Mouse (Mus musculus) neural tube, embryonic 14.5 days (tissue): ENCODE data around the gene Col26a1. TPM values are rescaled to one million over a fixed set of nuclear protein-coding genes. Genes with fewer than 3 reads are reported as not detected.

Experiments used
- ATAC-seq: fragments of 200-750 bp; cut with Nextera tagmentation; 2 replicates; pipeline ENCODE4 v1.8.0; 2017; ENCODE audit warnings: low read depth, mild to moderate bottlenecking, moderate TSS enrichment, moderate library complexity
- H3K27ac ChIP-seq: fragments of 300-500 bp; sonication (generic); 2 replicates; pipeline ENCODE4 v1.5.1; 2014; ENCODE audit warnings: low read depth, mild to moderate bottlenecking, control low read depth, low read length, moderate library complexity, mixed read lengths
- H3K27me3 ChIP-seq: fragments of 300-500 bp; sonication (generic); 2 replicates; pipeline ENCODE4 v1.6.1; 2014; ENCODE audit warnings: low read length; ENCODE audit not compliant: control insufficient read depth, insufficient read depth
- H3K36me3 ChIP-seq: fragments of 300-500 bp; sonication (generic); 2 replicates; pipeline ENCODE4 v1.6.1; 2014; ENCODE audit warnings: low read length, mixed read lengths; ENCODE audit not compliant: control insufficient read depth, insufficient read depth
- H3K4me1 ChIP-seq: fragments of 300-500 bp; sonication (generic); 2 replicates; pipeline ENCODE4 v1.6.1; 2014; ENCODE audit warnings: low read length; ENCODE audit not compliant: control insufficient read depth, insufficient read depth
- H3K4me2 ChIP-seq: fragments of 300-500 bp; sonication (generic); 2 replicates; pipeline ENCODE4 v1.6.1; 2014; ENCODE audit warnings: mild to moderate bottlenecking, low read depth, low read length, control low read depth
- H3K4me3 ChIP-seq: fragments of 300-500 bp; sonication (generic); 2 replicates; pipeline ENCODE4 v1.5.1; 2014; ENCODE audit warnings: low read depth, low read length, control low read depth, mixed read lengths
- H3K9ac ChIP-seq: fragments of 300-500 bp; sonication (generic); replicated peaks from 2 replicates; pipeline ENCODE4 v1.6.1; 2014; ENCODE audit warnings: low read depth, mild to moderate bottlenecking, control low read depth, low read length, mixed read lengths
- H3K9me3 ChIP-seq: fragments of 300-500 bp; sonication (generic); 2 replicates; pipeline ENCODE4 v1.6.1; 2016; ENCODE audit warnings: low read length; ENCODE audit not compliant: control insufficient read depth
- WGBS: fragments of 180-500 bp; shearing (Covaris S2); extraction: QIAGEN DNeasy Blood & Tissue Kit; methylation state at CpG from one replicate; pipeline ENCODE4 v1.1.7; 2014; 5-methylcytosine and 5-hydroxymethylcytosine counted together
- polyA plus RNA-seq: library from polyadenylated mRNA; unstranded; fragments of >200 nt; fragmentation: Nextera tagmentation; extraction: Ambion mirVana; gene quantifications from 2 replicates; pipeline ENCODE4 v1.2.1, GENCODE M21; 2014

Gene Col26a1
- polyA plus RNA-seq, 1 experiment from 2014 or later, result 12.6 TPM

GRCm38 (mm10) chr5:136716696-136717572 lies 166.1 kb downstream of the Col26a1 start:
- no peak overlapping the region for H3K4me3 ChIP-seq
- H3K4me1 ChIP-seq, result peaks cover 9% of the 10 kb centered on the region; the same call in 1 of the 2 replicates
- peak overlapping the region; percentile 55 for H3K27ac ChIP-seq
- ATAC-seq, result peak; percentile 58
- H3K4me2 ChIP-seq, result no peak overlapping the region
- WGBS, result 31% methylated on average over 10 of the region's 10 CpGs
- no peaks in the 10 kb centered on the region for H3K9me3 ChIP-seq
- H3K9ac ChIP-seq, result no peak overlapping the region
- no peaks in the 10 kb centered on the region for H3K36me3 ChIP-seq
- no peaks in the 10 kb centered on the region for H3K27me3 ChIP-seq

DNA sequence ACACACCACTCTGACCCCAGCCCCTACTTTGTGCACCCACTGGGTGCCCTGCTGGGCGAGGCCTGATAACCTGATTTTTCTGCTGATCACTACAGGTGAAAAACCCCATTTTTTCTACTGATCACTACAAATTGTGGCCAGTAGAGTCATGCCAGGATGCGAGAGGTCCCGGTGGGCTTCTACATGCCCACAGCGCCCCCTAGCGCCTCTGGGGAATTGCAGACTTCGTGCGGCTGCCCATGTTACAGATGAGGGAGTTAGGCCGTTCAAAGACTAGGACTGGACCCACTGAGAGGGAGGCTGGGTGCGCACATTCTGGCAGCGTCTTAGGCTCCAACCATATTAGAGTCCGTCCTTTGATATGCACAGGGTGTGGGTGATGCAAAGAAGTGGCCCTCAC lies 168.1 kb downstream of the Col26a1 start:
- no peak overlapping the region for H3K4me3 ChIP-seq
- 26% methylated on average over 11 of the region's 11 CpGs for WGBS
- H3K4me2 ChIP-seq, result no peak overlapping the region
- H3K27me3 ChIP-seq, result no peaks in the 10 kb centered on the region
- H3K9me3 ChIP-seq, result no peaks in the 10 kb centered on the region
- no peak for ATAC-seq
- no peak overlapping the region for H3K9ac ChIP-seq
- H3K36me3 ChIP-seq, result no peaks in the 10 kb centered on the region
- peaks cover 9% of the 10 kb centered on the region; the same call in 1 of the 2 replicates for H3K4me1 ChIP-seq
- H3K27ac ChIP-seq, result no peak overlapping the region

DNA sequence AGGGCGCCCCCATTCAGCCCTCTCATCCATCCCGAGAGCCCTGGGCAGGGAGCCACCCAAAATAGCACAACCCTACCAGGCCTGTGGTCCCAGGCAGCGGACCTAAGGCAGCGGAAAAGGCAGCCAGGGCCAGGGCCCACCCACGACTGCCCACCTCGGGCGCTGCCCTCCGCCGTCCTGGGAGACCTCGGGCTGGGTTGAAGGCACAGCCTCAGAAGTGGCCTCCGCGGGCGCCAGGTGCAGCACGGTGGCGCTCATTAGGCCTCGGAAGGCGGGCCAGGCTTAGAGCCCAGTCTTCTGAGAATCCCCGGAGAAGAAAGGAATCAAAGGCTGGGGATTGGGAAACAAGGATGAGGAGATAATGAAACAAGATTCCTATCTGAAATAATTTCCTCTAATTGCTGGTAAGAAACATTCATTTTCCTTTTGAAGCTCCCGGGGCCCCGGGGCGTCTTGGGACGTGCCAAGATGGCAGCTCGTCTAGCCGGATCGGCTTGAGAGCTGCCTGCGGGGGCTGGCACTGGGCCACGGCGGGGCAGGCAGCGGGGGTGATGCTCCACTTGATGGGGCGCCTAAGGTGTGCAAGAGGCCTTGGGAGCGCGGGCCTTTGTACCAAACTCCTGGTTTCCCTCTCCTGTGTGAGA lies 168.7 kb downstream of the Col26a1 start:
- Histone ChIP-seq H3K36me3 (no peaks in the 10 kb centered on the region), H3K9me3 (no peaks in the 10 kb centered on the region), H3K4me3 (no peak overlapping the region), H3K4me2 (no peak overlapping the region; the same call in 1 of the 2 replicates), H3K27ac (no peak overlapping the region), H3K9ac (no peak overlapping the region), H3K4me1 (peaks cover 9% of the 10 kb centered on the region; the same call in 1 of the 2 replicates), H3K27me3 (no peaks in the 10 kb centered on the region)
- no peak for ATAC-seq
- WGBS, result 29% methylated on average over 32 of the region's 32 CpGs

GRCm38 (mm10) chr5:136710742-136711141 lies 172.3 kb downstream of the Col26a1 start:
- Histone ChIP-seq H3K9me3 (no peaks in the 10 kb centered on the region), H3K27me3 (no peaks in the 10 kb centered on the region), H3K27ac (no peak overlapping the region), H3K4me2 (no peak overlapping the region), H3K4me1 (peaks cover 5% of the 10 kb centered on the region; the same call in 1 of the 2 replicates), H3K4me3 (no peak overlapping the region), H3K36me3 (no peaks in the 10 kb centered on the region), H3K9ac (no peak overlapping the region)
- 41% methylated on average over 4 of the region's 4 CpGs for WGBS
- no peak for ATAC-seq

- Histone ChIP-seq H3K9ac (no peak overlapping the region), H3K9me3 (no peaks in the 10 kb centered on the region), H3K27ac (no peak overlapping the region), H3K27me3 (no peaks in the 10 kb centered on the region), H3K4me3 (no peak overlapping the region), H3K4me2 (no peak overlapping the region), H3K4me1 (no peaks in the 10 kb centered on the region), H3K36me3 (no peaks in the 10 kb centered on the region)
- WGBS, result 75% methylated on average over 12 of the region's 12 CpGs
- ATAC-seq, result no peak
Observed at GRCm38 (mm10) chr5:136708116-136708515, 174.9 kb downstream of the Col26a1 start.

DNA sequence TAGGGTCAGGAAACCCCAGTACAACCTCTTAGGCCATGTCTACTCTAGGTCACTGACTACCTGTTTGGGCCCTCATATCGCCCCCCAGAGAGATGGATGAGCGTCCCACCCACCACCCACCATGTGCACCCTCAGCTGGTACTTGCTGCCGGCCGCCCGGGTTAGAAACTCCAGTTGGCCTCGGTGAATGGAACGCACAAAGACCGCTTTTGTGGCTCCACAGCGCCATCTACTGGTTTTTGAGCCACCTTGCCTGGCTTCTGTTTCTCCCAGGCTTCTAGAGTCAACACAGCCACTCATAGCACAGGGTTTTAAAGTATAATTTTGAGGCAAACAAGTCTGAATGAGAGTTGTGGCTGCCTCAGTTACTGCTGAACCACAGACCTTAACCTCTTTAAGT lies 176.2 kb downstream of the Col26a1 start:
- ATAC-seq, result 0 out of 2 replicates have a peak, but pooled peaks have one; percentile 46
- Histone ChIP-seq H3K27ac (no peak overlapping the region), H3K9ac (no peak overlapping the region), H3K4me3 (no peak overlapping the region), H3K9me3 (no peaks in the 10 kb centered on the region), H3K4me1 (no peaks in the 10 kb centered on the region), H3K4me2 (no peak overlapping the region), H3K27me3 (no peaks in the 10 kb centered on the region), H3K36me3 (no peaks in the 10 kb centered on the region)
- 3% methylated on average over 9 of the region's 9 CpGs for WGBS

DNA sequence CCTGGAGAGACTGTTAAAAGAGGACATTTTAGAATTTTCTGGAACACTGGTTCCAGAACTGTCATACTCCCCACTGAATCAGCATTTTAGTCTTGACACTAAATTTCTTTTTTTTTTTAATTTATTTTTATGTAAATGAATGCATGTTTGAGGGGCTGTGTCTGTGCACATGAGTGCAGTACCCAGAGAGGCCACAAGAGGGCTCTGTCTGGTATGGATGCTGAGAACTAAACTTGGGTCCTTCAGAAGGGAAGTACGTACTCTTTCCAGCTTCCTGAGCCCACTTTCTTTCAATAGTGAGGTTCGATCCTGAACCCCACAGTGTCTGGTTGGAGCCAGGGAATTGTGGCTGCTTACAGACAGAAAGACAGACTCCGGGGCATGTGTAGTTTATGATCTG lies 177.5 kb downstream of the Col26a1 start:
- no peaks in the 10 kb centered on the region for H3K27me3 ChIP-seq
- H3K4me1 ChIP-seq, result no peaks in the 10 kb centered on the region
- no peak overlapping the region for H3K4me3 ChIP-seq
- ATAC-seq, result no peak
- H3K4me2 ChIP-seq, result no peak overlapping the region
- 95% methylated on average over 3 of the region's 3 CpGs for WGBS
- H3K9ac ChIP-seq, result no peak overlapping the region
- H3K9me3 ChIP-seq, result no peaks in the 10 kb centered on the region
- H3K36me3 ChIP-seq, result no peaks in the 10 kb centered on the region
- H3K27ac ChIP-seq, result no peak overlapping the region

- Histone ChIP-seq H3K9me3 (no peaks in the 10 kb centered on the region), H3K4me2 (no peak overlapping the region), H3K27me3 (no peaks in the 10 kb centered on the region), H3K27ac (no peak overlapping the region), H3K4me1 (no peaks in the 10 kb centered on the region), H3K4me3 (no peak overlapping the region), H3K9ac (no peak overlapping the region), H3K36me3 (no peaks in the 10 kb centered on the region)
- WGBS, result 77% methylated on average over 8 of the region's 8 CpGs
- ATAC-seq, result no peak
Observed at GRCm38 (mm10) chr5:136704151-136704550, 178.9 kb downstream of the Col26a1 start.

GRCm38 (mm10) chr5:136703751-136704150 lies 179.3 kb downstream of the Col26a1 start:
- Histone ChIP-seq H3K4me3 (no peak overlapping the region), H3K27ac (no peak overlapping the region), H3K4me2 (no peak overlapping the region), H3K9me3 (no peaks in the 10 kb centered on the region), H3K27me3 (no peaks in the 10 kb centered on the region), H3K36me3 (no peaks in the 10 kb centered on the region), H3K4me1 (no peaks in the 10 kb centered on the region), H3K9ac (no peak overlapping the region)
- 52% methylated on average over 3 of the region's 3 CpGs for WGBS
- no peak for ATAC-seq
